Comparison of ENCODE assay signal across 8 mouse cellular contexts in the genomic region with DNA sequence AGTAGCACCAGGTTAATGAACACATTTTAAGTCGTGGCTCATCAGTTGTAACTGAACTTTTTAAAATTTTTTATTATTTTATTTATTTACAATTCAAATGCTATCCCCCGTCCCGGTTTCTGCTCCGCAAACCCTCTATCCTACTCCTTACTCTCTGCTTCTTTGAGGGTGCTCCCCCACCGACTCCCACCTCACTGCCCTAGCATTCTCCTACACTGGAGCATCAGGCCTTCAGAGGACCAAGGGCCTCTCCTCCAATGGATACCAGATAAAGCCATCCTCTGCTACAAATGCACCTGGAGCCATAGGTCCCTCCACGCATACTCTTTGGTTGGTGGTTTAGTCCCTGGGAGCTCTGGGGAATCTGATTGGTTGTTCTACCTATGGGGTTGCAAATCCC. TPM values are rescaled to one million over a fixed set of nuclear protein-coding genes. Genes with fewer than 3 reads are reported as not detected.
DNase-seq lines count a peak whose midpoint lies in the region; ATAC-seq and TF ChIP-seq lines count a peak whose summit lies in the region.

No protein-coding gene starts in this region.

- no peak for DNase-seq in kidney, postnatal 0 days (ENCODE audit: low spot score)
- no peak for DNase-seq in kidney, postnatal 36 days
- no peak for DNase-seq in urinary bladder, postnatal 4 days (ENCODE audit: low spot score in 2 of 2)
- no peak for DNase-seq in ovary, adult 18-20 months (ENCODE audit: low spot score)

- peaks cover 31% of the 10 kb centered on the region for H3K79me2 ChIP-seq in macrophage (ENCODE audit: inconsistent target)

- peak overlapping the region; percentile 54 for H3K4me3 ChIP-seq in kidney, postnatal 0 days (replicated peaks; ENCODE audit: low read depth, low read length)
- peak overlapping the region; percentile 79 for H3K4me3 ChIP-seq in brown adipose tissue, adult 24 weeks (ENCODE audit: insufficient read depth, low read depth, low read length)
- peak overlapping the region; percentile 87 for H3K4me3 ChIP-seq in heart, embryonic 16.5 days (ENCODE audit: low read length)
- H3K4me3 ChIP-seq in macrophage (ENCODE audit: inconsistent target) = peak overlapping the region; percentile 56

- no peak overlapping the region for H3K27ac ChIP-seq in kidney, postnatal 0 days
- H3K27ac ChIP-seq in brown adipose tissue, adult 24 weeks (replicated peaks; ENCODE audit: low read depth, low read length) = 0 out of 2 replicates have a peak overlapping the region, but pooled peaks have one; percentile 26
- peak overlapping the region; percentile 97; the same call in 1 of the 2 replicates for H3K27ac ChIP-seq in heart, embryonic 16.5 days (ENCODE audit: low read length)
- peak overlapping the region; percentile 82 for H3K27ac ChIP-seq in macrophage

- H3K27me3 ChIP-seq in kidney, postnatal 0 days (ENCODE audit: insufficient read depth, low read length) = no peaks in the 10 kb centered on the region
- no peaks in the 10 kb centered on the region for H3K27me3 ChIP-seq in heart, embryonic 16.5 days (ENCODE audit: control insufficient read depth, insufficient read depth, low read length)

- no peaks in the 10 kb centered on the region for H3K9me3 ChIP-seq in kidney, postnatal 0 days (replicated peaks; ENCODE audit: low read length)
- H3K9me3 ChIP-seq in heart, embryonic 16.5 days (replicated peaks; ENCODE audit: control insufficient read depth, low read length) = no peaks in the 10 kb centered on the region

- WGBS in kidney, postnatal 0 days = 55% methylated on average over 6 of the region's 6 CpGs
- 40% methylated on average over 6 of the region's 6 CpGs for WGBS in heart, embryonic 16.5 days
- WGBS in macrophage (ENCODE audit: missing documents) = 58% methylated on average over 6 of the region's 6 CpGs

- peak overlapping the region; percentile 57 for H3K4me2 ChIP-seq in kidney, postnatal 0 days (ENCODE audit: low read length)
- peak overlapping the region; percentile 82 for H3K4me2 ChIP-seq in heart, embryonic 16.5 days (ENCODE audit: low read depth, low read length)

- TF ChIP-seq CTCF in kidney, postnatal 0 days (IDR thresholded peaks at IDR 0.05; ENCODE audit: low read depth) = no peak

- no peak for ATAC-seq in kidney, postnatal 0 days (replicated peaks; ENCODE audit: low FRiP score, low read depth)
- no peak for ATAC-seq in heart, embryonic 16.5 days (replicated peaks; ENCODE audit: extremely low read depth, insufficient read depth, low FRiP score)
- no peak for ATAC-seq in activated CD4-positive, CD25-positive, alpha-beta regulatory T cell, adult 4 months

- no peak overlapping the region for H3K9ac ChIP-seq in kidney, postnatal 0 days (ENCODE audit: low read depth, low read length)
- H3K9ac ChIP-seq in heart, embryonic 16.5 days (ENCODE audit: low read length) = peak overlapping the region; percentile 83

- H3K4me1 ChIP-seq in kidney, postnatal 0 days (replicated peaks; ENCODE audit: insufficient read depth, low read length) = no peaks in the 10 kb centered on the region
- no peaks in the 10 kb centered on the region for H3K4me1 ChIP-seq in brown adipose tissue, adult 24 weeks (ENCODE audit: control insufficient read depth, insufficient read depth, insufficient read length, low read length)
- no peaks in the 10 kb centered on the region for H3K4me1 ChIP-seq in heart, embryonic 16.5 days (ENCODE audit: control insufficient read depth, insufficient read depth, low read length)

- no peaks in the 10 kb centered on the region for H3K36me3 ChIP-seq in kidney, postnatal 0 days (ENCODE audit: insufficient read depth, low read length)
- H3K36me3 ChIP-seq in heart, embryonic 16.5 days (ENCODE audit: control insufficient read depth, insufficient read depth) = 0 out of 2 replicates have a peak, but pooled peaks cover 2% of the 10 kb centered on the region
- H3K36me3 ChIP-seq in macrophage (ENCODE audit: inconsistent target) = no peaks in the 10 kb centered on the region

RNA-seq across cellular contexts. Expression of a gene that starts 0.4 kb away (rescaled TPM):
- polyA plus RNA-seq in kidney, postnatal 0 days (2015; fragmentation: Nextera tagmentation; extraction: Ambion mirVana) = 193 and 226 TPM in 2 replicates
- polyA plus RNA-seq in brown adipose tissue, adult 24 weeks (2012; ENCODE audit: insufficient read depth, insufficient read length, missing spikeins) = 222 and 256 TPM in 2 replicates
- 90.0 and 94.7 TPM in 2 replicates for polyA plus RNA-seq in heart, embryonic 16.5 days (2015; fragmentation: Nextera tagmentation; extraction: Ambion mirVana)
- total RNA-seq in macrophage (2018; cell fraction: chromatin; rRNA removed) = 100 to 1,000 TPM in 3 of 26 experiments, 10 to 100 TPM in 23; 12.9 to 138 (median 67.3) TPM
- 100 to 1,000 TPM in 2 of 26 experiments, 10 to 100 TPM in 24; 67.5 to 105 (median 86.8) TPM for total RNA-seq in macrophage (2018; cell fraction: cytosol; rRNA removed)
- total RNA-seq in macrophage (2018; cell fraction: nucleus; rRNA removed) = 100 to 1,000 TPM in 1 of 26 experiments, 10 to 100 TPM in 25; 15.1 to 112 (median 42.2) TPM
- 69.6 to 85.4 TPM (median 80.5 TPM) in 3 replicates for polyA plus RNA-seq in macrophage (2018)
- 100 to 1,000 TPM; 140 to 178 TPM for polyA plus RNA-seq in activated CD4-positive, CD25-positive, alpha-beta regulatory T cell, adult 4 months (2017; shearing (Covaris generic))

RNA-seq across cellular contexts. Expression of a gene that starts 47.4 kb away (rescaled TPM):
- polyA plus RNA-seq in kidney, postnatal 0 days (2015; fragmentation: Nextera tagmentation; extraction: Ambion mirVana) = 27.3 and 30.5 TPM in 2 replicates
- 23.9 and 26.1 TPM in 2 replicates for polyA plus RNA-seq in brown adipose tissue, adult 24 weeks (2012; ENCODE audit: insufficient read depth, insufficient read length, missing spikeins)
- polyA plus RNA-seq in heart, embryonic 16.5 days (2015; fragmentation: Nextera tagmentation; extraction: Ambion mirVana) = 28.6 and 29.9 TPM in 2 replicates
- 10 to 100 TPM in 24 of 26 experiments, 1 to 10 TPM in 2; 8.8 to 43.8 (median 28.7) TPM for total RNA-seq in macrophage (2018; cell fraction: chromatin; rRNA removed)
- 1 to 10 TPM; 2.2 to 8.7 (median 4.0) TPM for total RNA-seq in macrophage (2018; cell fraction: cytosol; rRNA removed)
- total RNA-seq in macrophage (2018; cell fraction: nucleus; rRNA removed) = 10 to 100 TPM in 15 of 26 experiments, 1 to 10 TPM in 11; 1.6 to 22.4 (median 10.4) TPM
- polyA plus RNA-seq in macrophage (2018) = 3.1 to 6.0 TPM (median 4.3 TPM) in 3 replicates
- polyA plus RNA-seq in activated CD4-positive, CD25-positive, alpha-beta regulatory T cell, adult 4 months (2017; shearing (Covaris generic)) = 10 to 100 TPM; 11.3 to 14.9 TPM

RNA-seq across cellular contexts. Expression of a gene that starts 47.4 kb away (rescaled TPM):
- polyA plus RNA-seq in kidney, postnatal 0 days (2015; fragmentation: Nextera tagmentation; extraction: Ambion mirVana) = 34.9 and 35.1 TPM in 2 replicates
- 46.9 and 57.5 TPM in 2 replicates for polyA plus RNA-seq in brown adipose tissue, adult 24 weeks (2012; ENCODE audit: insufficient read depth, insufficient read length, missing spikeins)
- 33.5 and 35.2 TPM in 2 replicates for polyA plus RNA-seq in heart, embryonic 16.5 days (2015; fragmentation: Nextera tagmentation; extraction: Ambion mirVana)
- 10 to 100 TPM in 22 of 26 experiments, 1 to 10 TPM in 4; 4.7 to 56.7 (median 23.0) TPM for total RNA-seq in macrophage (2018; cell fraction: chromatin; rRNA removed)
- total RNA-seq in macrophage (2018; cell fraction: cytosol; rRNA removed) = 10 to 100 TPM; 16.1 to 25.8 (median 21.9) TPM
- 10 to 100 TPM in 21 of 26 experiments, 1 to 10 TPM in 5; 6.6 to 55.7 (median 18.4) TPM for total RNA-seq in macrophage (2018; cell fraction: nucleus; rRNA removed)
- 20.4 to 32.5 TPM (median 20.7 TPM) in 3 replicates for polyA plus RNA-seq in macrophage (2018)
- 10 to 100 TPM; 66.2 to 71.8 TPM for polyA plus RNA-seq in activated CD4-positive, CD25-positive, alpha-beta regulatory T cell, adult 4 months (2017; shearing (Covaris generic))
